Mouse (Mus musculus) embryonic facial prominence, embryonic 11.5 days (tissue): ENCODE measurements around the gene Irx3. TPM values are rescaled to one million over a fixed set of nuclear protein-coding genes. Genes with fewer than 3 reads are reported as not detected.
A peak's percentile ranks its signal among the peaks of the same experiment; 100 is the strongest.

ENCODE experiments used
- ATAC-seq: fragments of 200-750 bp; cut with Nextera tagmentation; replicated peaks from 2 replicates; pipeline ENCODE4 v1.8.0; 2017; ENCODE audit warnings: low read depth; ENCODE audit not compliant: insufficient number of reproducible peaks, low FRiP score, low TSS enrichment
- DNase-seq: peaks from one replicate; pipeline ENCODE4 v3.0.0-alpha.2; 2015; ENCODE audit warnings: low spot score
- H3K27ac ChIP-seq: fragments of 300-500 bp; sonication (generic); replicated peaks from 2 replicates; pipeline ENCODE4 v1.5.1; 2014; ENCODE audit warnings: mild to moderate bottlenecking, low read depth, low read length, control low read depth
- H3K27me3 ChIP-seq: fragments of 300-500 bp; sonication (generic); 2 replicates; pipeline ENCODE4 v1.6.1; 2014; ENCODE audit warnings: mild to moderate bottlenecking, low read length, moderate library complexity, mixed read lengths; ENCODE audit not compliant: control insufficient read depth, insufficient read depth
- H3K36me3 ChIP-seq: fragments of 300-500 bp; sonication (generic); replicated peaks from 2 replicates; pipeline ENCODE4 v1.6.1; 2014; ENCODE audit warnings: low read depth, mild to moderate bottlenecking, low read length, moderate library complexity, mixed read lengths; ENCODE audit not compliant: control insufficient read depth, insufficient read depth
- H3K4me1 ChIP-seq: fragments of 300-500 bp; sonication (generic); 2 replicates; pipeline ENCODE4 v1.6.1; 2014; ENCODE audit warnings: low read length, mixed read lengths; ENCODE audit not compliant: control insufficient read depth, insufficient read depth
- H3K4me2 ChIP-seq: fragments of 300-500 bp; sonication (generic); 2 replicates; pipeline ENCODE4 v1.6.1; 2014; ENCODE audit warnings: low read depth, mild to moderate bottlenecking, control low read depth, low read length, moderate library complexity
- H3K4me3 ChIP-seq: fragments of 300-500 bp; sonication (generic); 2 replicates; pipeline ENCODE4 v1.5.1; 2014; ENCODE audit warnings: low read depth, low read length, control low read depth
- H3K9ac ChIP-seq: fragments of 300-500 bp; sonication (generic); replicated peaks from 2 replicates; pipeline ENCODE4 v1.6.1; 2014; ENCODE audit warnings: mild to moderate bottlenecking, control low read depth, low read length
- H3K9me3 ChIP-seq: fragments of 300-500 bp; sonication (generic); replicated peaks from 2 replicates; pipeline ENCODE4 v1.6.1; 2016; ENCODE audit warnings: mild to moderate bottlenecking, low read length, inconsistent platforms, mixed read lengths; ENCODE audit not compliant: control insufficient read depth
- WGBS: fragments of 180-500 bp; shearing (Covaris S2); extraction: QIAGEN DNeasy Blood & Tissue Kit; methylation state at CpG from one replicate; pipeline ENCODE4 v1.1.7; 2014; 5-methylcytosine and 5-hydroxymethylcytosine counted together
- polyA plus RNA-seq: library from polyadenylated mRNA; unstranded; fragments of >200 nt; fragmentation: Nextera tagmentation; extraction: Ambion mirVana; gene quantifications from 2 replicates; pipeline ENCODE4 v1.2.1, GENCODE M21; 2014

Irx3 gene
- polyA plus RNA-seq, 1 experiment from 2014 or later = 20.4 TPM

GRCm38 (mm10) chr8:91782201-91782600, 19.7 kb downstream of the Irx3 start:
- Histone ChIP-seq H3K4me3 (no peak overlapping the region), H3K27ac (no peak overlapping the region), H3K27me3 (no peaks in the 10 kb centered on the region; the same call in 1 of the 2 replicates), H3K9ac (no peak overlapping the region), H3K36me3 (no peaks in the 10 kb centered on the region), H3K4me1 (no peaks in the 10 kb centered on the region; the same call in 1 of the 2 replicates), H3K9me3 (no peaks in the 10 kb centered on the region), H3K4me2 (no peak overlapping the region)
- 66% methylated on average over 7 of the region's 7 CpGs for WGBS
- DNase-seq (no peak), ATAC-seq (no peak)

GRCm38 (mm10) chr8:91780648-91781047, 21.2 kb downstream of the Irx3 start:
- WGBS = 73% methylated on average over 3 of the region's 3 CpGs
- DNase-seq (no peak), ATAC-seq (no peak)
- H3K4me3 ChIP-seq = no peak overlapping the region
- H3K4me1 ChIP-seq = peaks cover 2% of the 10 kb centered on the region; the same call in 1 of the 2 replicates
- no peaks in the 10 kb centered on the region for H3K9me3 ChIP-seq
- H3K4me2 ChIP-seq = no peak overlapping the region
- H3K36me3 ChIP-seq = no peaks in the 10 kb centered on the region
- no peaks in the 10 kb centered on the region; the same call in 1 of the 2 replicates for H3K27me3 ChIP-seq
- no peak overlapping the region for H3K9ac ChIP-seq
- no peak overlapping the region for H3K27ac ChIP-seq

DNA sequence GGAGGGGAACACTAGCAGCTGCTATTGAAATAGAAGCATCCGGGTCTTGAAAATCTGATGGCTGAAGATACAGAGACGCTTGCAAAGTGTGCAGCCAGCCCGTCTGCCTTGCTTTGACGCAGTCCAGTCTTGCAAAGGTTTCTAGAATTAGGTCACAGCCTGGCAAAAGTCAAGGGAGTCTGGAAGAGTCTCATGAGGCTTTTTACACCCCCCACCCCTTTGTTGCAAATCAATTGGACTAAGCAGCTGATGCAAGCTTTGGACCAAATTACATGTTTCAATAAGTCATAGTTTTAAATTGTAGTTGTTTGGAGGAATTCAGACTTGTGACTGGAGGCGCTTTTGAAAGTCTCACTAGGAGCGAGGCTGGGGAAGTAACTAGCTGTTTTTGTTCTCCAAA, 33.0 kb downstream of the Irx3 start:
- ATAC-seq = no peak
- no peaks in the 10 kb centered on the region for H3K27me3 ChIP-seq

GRCm38 (mm10) chr8:91765411-91766034, 36.3 kb downstream of the Irx3 start:
- Histone ChIP-seq H3K27me3 (no peaks in the 10 kb centered on the region), H3K27ac (no peak overlapping the region), H3K4me3 (no peak overlapping the region), H3K9me3 (no peaks in the 10 kb centered on the region), H3K9ac (no peak overlapping the region), H3K36me3 (no peaks in the 10 kb centered on the region), H3K4me2 (no peak overlapping the region), H3K4me1 (no peaks in the 10 kb centered on the region)
- DNase-seq (no peak), ATAC-seq (no peak)
- WGBS = 42% methylated on average over 8 of the region's 8 CpGs

More for the DNA sequence above, 33.0 kb downstream of the Irx3 start:
- Histone ChIP-seq H3K27ac (no peak overlapping the region), H3K36me3 (no peaks in the 10 kb centered on the region), H3K9me3 (no peaks in the 10 kb centered on the region), H3K9ac (no peak overlapping the region), H3K4me3 (no peak overlapping the region), H3K4me1 (no peaks in the 10 kb centered on the region), H3K4me2 (no peak overlapping the region)
- 65% methylated on average over 6 of the region's 6 CpGs for WGBS
- no peak for DNase-seq

DNA sequence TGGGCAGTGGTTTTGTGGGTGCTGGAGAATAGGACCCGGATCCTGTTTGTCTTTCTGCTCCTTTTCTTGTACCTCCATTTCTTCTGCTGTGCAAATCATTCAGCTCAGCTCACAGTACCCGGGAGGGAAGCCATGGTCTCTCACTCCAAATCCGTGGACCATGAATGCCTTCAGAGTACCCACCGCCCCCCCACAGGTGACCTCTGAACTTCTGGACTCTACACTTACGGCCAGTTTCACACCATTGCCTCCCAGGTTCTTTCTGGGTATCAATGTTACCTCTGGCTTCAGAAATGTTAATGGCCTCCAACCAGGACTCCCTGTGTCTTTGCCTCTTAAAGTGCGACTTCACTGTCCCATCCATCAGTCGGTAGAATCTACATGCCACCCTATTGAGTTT, 46.3 kb downstream of the Irx3 start:
- Histone ChIP-seq H3K9ac (no peak overlapping the region), H3K36me3 (no peaks in the 10 kb centered on the region), H3K27me3 (no peaks in the 10 kb centered on the region), H3K4me1 (no peaks in the 10 kb centered on the region), H3K9me3 (no peaks in the 10 kb centered on the region), H3K4me3 (no peak overlapping the region), H3K27ac (no peak overlapping the region), H3K4me2 (no peak overlapping the region)
- WGBS = 81% methylated on average over 7 of the region's 7 CpGs
- ATAC-seq (no peak), DNase-seq (no peak)

DNA sequence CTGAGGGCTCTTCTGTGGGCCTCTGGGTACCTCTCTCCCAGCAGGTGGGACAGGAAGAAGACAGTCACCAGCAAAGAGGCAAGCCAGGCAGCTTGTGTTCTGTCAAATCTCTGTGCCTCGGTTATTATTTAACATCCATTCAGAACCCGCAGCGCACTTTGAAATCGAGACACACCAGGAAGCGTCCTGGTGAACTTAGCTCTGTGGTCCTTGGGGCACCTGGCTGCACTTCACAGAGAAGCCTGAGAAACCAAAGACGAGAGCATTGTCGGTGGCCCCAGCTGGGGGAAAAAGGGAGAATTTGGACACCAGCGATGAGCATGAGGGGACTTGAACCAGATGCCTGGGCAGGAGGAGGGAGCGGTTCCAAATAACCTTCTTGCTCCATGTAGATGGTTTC, 46.8 kb downstream of the Irx3 start:
- 84% methylated on average over 9 of the region's 9 CpGs for WGBS
- Histone ChIP-seq H3K9ac (no peak overlapping the region), H3K27ac (no peak overlapping the region), H3K4me2 (no peak overlapping the region), H3K4me1 (no peaks in the 10 kb centered on the region), H3K27me3 (no peaks in the 10 kb centered on the region), H3K9me3 (no peaks in the 10 kb centered on the region), H3K4me3 (no peak overlapping the region), H3K36me3 (no peaks in the 10 kb centered on the region)
- DNase-seq (no peak), ATAC-seq (no peak)

DNA sequence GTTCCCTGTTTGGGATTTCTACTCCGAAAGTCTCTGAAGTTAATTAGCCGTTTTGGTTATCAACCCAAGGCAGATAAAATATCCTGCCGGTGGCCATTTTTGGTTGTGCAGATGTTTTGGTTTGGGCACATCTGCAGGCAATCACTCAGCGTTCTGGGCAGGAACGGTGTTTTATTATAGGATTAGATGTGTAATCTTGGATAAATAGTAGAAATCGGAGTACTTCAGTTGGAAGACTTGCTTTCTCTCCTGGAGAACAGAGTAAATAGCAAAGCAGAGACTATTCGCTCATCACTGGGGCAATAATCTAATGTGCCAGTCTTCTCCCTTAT, 51.1 kb downstream of the Irx3 start:
- Histone ChIP-seq H3K27ac (no peak overlapping the region), H3K4me2 (no peak overlapping the region), H3K9ac (no peak overlapping the region), H3K4me3 (no peak overlapping the region), H3K36me3 (no peaks in the 10 kb centered on the region), H3K27me3 (no peaks in the 10 kb centered on the region), H3K9me3 (no peaks in the 10 kb centered on the region), H3K4me1 (peaks cover 3% of the 10 kb centered on the region; the same call in 1 of the 2 replicates)
- WGBS = 48% methylated on average over 7 of the region's 7 CpGs
- ATAC-seq = no peak
- peak; percentile 69 for DNase-seq

- no peak overlapping the region for H3K27ac ChIP-seq
- H3K4me3 ChIP-seq = no peak overlapping the region
- H3K9ac ChIP-seq = no peak overlapping the region
- H3K4me2 ChIP-seq = no peak overlapping the region
- no peak for ATAC-seq
- H3K36me3 ChIP-seq = no peaks in the 10 kb centered on the region
- no peak for DNase-seq
- H3K27me3 ChIP-seq = no peaks in the 10 kb centered on the region
- 80% methylated on average over 15 of the region's 15 CpGs for WGBS
- H3K9me3 ChIP-seq = no peaks in the 10 kb centered on the region
- H3K4me1 ChIP-seq = peaks cover 3% of the 10 kb centered on the region; the same call in 1 of the 2 replicates
Measured at GRCm38 (mm10) chr8:91750096-91750793, 51.6 kb downstream of the Irx3 start.
